Mouse (Mus musculus) thymus, postnatal 36 days (tissue): ENCODE data around the gene Cd44.

Experiments
- DNase-seq, 2 experiments: peaks; one replicate each; pipeline ENCODE4 v3.0.0; 2022; ENCODE audit warnings: mixed read lengths in 2 of 2

Cd44 gene

DNA sequence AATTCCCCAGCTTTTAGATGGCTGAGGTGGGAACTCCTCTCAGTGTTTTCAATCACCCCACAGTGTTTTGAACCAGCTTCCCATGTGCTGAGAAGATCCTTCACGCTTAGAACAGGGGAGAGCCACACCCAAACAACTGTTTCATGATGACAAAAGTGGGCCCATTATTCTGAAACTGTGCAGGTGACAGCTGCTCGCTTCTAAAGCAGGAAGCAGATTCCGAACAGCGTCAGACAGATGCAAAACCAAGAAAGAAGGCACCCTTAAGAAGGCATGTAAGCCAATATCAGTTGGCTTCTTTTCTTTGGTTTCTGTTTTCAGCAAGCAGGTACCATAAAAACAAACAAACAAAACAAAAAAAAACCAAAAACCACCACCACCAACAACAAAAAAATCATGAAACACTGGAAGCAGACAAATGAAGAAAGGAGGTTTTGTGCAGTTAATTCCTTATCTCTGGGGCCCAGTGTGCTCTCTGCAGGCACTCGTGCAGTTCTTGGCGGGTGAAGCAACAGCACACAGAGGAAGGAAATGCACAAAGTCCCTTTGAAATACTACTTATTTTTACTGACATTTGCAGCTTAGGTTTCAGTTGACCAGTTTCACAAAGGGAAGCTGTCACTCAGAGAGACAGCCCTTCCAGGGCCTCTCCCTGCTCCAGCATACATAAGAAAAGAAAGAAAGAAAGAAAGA is 33.9 kb downstream of the Cd44 start:
- DNase-seq, result peak; percentile 53 to 75

DNA sequence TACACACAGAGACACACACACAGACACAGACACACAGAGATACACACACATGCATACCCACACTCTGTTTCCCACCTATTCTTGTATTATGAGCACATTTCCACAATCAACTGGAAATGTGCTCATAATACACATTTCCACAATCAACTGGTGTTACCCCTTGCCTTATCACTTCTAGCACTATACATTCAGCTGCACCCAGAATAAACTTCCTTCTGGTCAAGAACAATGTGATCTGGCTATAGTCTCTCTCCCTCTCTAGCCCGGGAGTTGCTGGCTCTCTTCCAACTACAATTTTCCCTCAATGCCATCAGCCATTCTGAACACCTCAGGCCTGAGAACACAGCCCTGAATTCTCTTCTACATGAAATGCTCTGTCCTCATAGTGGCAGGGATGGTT is 34.9 kb downstream of the Cd44 start:
- DNase-seq, result no peak

- no peak for DNase-seq
These were observed 36.1 kb downstream of the Cd44 start for GRCm38 (mm10) chr2:102865354-102865752.

DNA sequence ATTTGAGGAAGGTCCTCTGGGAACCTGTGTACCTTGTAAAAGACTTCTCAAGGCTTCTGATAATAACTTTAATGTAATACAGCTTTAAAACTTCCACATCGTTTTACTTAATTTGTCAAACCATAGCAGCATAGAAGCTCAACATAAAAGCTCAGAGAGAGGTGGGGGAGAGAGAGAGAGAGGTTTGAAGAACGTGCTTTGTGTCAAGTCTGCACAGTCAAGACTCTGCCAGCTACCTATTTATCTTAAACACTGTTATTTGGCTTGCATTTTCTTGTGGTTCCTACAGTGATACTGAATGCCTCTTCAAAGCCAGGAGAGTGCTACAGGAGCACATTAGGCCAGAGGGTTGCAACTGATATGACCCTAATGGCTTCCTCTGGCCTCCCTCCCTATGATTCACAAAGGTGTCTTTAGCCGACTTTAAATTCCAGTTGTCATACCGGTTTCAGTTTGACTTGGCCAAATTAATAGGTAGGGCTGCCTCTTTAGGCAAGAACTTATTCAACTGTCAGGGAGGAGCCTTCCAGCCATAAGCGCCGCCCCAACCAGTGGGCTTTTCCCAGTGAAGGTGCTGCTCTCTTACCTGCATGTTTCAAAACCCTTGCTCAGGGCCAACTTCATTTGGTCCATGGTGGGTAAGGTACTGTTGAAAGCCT is 36.6 kb downstream of the Cd44 start:
- DNase-seq, result no peak

GRCm38 (mm10) chr2:102864036-102864435 is 37.4 kb downstream of the Cd44 start:
- DNase-seq, result no peak

- DNase-seq, result no peak
These were observed 37.9 kb downstream of the Cd44 start for GRCm38 (mm10) chr2:102863583-102863982.

DNA sequence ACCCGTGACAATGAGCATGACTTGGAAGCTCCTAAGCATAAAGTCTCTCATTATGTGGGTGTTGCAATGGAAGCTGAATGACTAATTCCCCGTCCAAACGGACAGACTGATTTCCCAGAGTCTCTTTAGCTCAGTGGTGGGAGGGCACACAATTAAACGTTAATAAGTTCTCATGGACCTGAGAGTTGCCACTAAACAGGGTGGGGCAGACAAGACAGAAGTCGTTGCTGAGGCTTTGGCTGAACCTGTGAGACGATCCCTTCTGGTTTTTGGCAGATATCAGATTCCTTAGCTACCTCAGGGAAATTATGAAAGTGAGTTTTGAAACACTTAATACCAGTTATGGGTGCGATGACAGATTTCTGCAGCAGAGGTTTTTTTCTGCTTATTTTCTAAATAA is 38.8 kb downstream of the Cd44 start:
- no peak for DNase-seq

DNA sequence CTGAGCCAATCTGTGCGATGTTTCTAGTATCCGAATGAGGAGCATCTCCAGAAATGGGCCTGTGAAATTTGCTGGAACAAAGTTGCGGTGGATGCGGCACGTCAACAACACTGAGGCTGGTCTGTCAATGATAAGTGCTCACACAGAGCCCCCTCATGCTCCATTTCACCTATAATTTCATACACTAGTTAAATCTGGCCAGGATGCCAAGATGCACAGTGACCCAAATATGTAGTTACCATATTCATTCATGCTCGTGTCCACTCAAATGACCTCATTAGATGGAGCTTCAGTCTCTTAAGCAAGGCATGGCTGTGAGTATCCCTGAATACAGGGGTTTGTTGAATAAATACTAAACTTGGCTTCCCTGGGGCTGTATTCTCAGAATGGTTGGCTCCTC is 43.2 kb downstream of the Cd44 start:
- no peak for DNase-seq

DNA sequence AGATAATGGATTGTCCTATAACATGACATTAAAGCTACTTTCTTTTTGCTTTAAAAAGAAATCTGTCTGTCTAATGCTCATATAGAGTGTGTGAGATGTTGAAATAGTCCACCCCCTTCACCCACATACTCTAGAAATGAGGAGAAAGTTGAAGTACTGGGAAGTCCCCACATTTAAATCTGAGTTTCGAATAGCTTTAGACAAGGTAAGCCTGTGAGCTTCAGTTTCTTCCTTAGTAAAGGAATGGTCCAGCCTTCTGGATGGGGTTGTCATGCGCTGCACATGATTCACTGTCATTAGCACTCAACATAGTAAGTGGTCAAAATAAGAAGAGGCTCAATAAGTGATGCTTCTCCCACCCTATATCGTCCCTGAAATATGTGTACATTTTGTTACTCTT is 48.2 kb downstream of the Cd44 start:
- no peak for DNase-seq

- DNase-seq, result no peak
These were observed 49.5 kb downstream of the Cd44 start for GRCm38 (mm10) chr2:102851936-102852477.

- DNase-seq, result no peak
These were observed 51.4 kb downstream of the Cd44 start for GRCm38 (mm10) chr2:102850026-102850425.

DNA sequence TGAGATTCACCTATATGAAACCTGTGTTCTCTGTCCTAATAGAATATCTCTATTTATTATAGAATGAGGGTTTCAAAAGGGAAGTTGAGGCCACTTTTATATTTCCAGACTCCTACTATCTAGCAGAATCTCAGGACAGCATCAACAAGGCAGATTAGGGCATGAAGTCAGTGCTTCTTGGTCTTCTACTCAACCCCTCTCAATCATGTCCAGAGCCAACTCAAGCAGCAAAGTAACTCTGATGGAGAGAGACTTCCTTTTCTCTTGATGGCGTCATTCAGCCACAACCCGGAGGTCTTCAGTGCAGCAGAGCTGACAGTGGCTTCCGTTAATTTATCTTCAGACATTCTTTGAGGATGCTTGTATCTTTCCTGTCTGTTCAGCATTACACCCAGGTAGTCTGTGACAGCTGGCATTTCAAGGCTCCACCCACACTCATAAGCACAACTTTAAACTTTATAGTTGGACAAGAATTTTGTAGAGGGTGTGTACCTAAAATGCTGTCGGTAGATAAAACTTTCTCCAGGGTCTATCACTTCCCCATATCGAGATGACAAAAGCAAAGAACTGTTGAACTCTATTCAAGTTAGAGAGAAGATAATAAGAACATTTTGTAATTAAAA is 52.5 kb downstream of the Cd44 start:
- peak; percentile 41 to 71 for DNase-seq

DNA sequence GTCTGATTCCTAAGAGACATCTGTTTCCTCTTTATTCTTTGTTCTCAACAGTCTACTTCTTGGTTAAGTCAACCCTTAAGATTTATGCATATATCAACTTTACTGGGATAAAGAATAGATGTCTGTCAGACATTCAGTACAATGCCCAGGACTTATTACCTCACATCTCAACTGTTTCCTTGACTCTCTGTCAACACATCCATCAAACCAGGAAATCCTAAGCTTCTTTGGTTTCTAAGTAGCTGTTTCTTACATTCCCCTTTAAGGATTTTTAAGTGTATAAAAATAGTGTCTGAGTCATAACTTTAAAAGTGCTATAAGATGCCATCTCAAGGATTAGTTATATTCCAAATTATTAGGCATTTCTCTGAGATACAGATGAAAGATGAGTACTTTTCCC is 60.2 kb downstream of the Cd44 start:
- no peak for DNase-seq

DNA sequence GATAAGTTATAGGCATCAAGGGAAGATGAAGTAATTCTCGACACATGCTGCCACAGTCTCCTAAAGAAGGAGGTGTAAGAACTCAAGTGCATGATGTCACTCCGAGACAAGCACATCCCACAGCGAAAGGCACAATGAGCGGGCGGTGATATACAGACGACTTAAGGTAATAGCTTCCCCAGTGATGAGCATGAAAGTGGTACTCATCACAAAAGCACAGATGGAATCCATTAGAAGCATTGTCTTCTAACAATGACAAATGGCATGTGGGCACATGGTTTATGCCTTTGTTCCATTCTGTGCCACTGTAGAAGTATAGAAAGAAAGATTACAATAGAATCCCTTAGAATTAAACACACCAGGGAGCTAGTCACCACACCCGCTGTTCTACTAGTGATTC is 63.3 kb downstream of the Cd44 start:
- no peak for DNase-seq

GRCm38 (mm10) chr2:102831547-102831946 is 69.9 kb downstream of the Cd44 start:
- DNase-seq, result no peak

- DNase-seq, result peak; percentile 39 to 50
These were observed 72.3 kb downstream of the Cd44 start for GRCm38 (mm10) chr2:102829201-102829600.

DNA sequence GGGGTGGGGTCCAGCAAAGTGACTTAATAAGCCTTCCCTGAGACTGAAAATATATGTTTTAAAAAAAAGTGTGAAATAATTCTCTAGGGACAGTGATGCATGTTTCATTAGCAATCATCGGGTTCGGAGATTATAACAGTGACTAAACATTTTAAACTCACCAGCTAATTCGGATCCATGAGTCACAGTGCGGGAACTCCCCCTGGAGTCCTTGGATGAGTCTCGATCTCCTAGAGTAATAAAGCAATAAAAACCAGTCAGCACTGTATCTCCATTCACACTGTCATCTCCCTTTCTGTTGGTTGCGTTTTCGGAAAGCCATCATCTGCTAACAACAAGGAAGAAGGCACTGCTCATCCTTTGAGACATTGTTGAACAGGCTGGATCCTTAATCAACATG is 73.1 kb downstream of the Cd44 start:
- DNase-seq, result no peak

DNA sequence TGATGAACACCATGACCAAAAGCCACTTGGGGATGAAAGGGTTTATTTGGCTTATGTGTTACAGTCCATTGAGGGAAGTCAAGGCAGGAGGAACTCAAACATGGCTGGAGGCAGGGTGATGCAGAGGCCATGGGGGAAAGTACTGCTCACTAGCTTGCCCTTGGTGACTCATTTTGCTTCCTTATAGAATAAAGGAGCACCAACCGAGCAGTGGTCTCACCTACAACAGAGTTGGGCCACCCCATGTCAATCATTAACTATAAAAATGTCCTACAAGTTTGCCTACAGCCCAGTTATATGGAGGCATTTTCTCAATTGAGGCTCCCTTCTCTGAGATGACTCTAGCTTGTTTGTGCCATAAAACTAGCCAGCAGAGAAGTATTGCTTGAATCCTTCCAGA is 73.6 kb downstream of the Cd44 start:
- DNase-seq, result no peak

GRCm38 (mm10) chr2:102825961-102826633 is 75.4 kb downstream of the Cd44 start:
- DNase-seq, result no peak

DNA sequence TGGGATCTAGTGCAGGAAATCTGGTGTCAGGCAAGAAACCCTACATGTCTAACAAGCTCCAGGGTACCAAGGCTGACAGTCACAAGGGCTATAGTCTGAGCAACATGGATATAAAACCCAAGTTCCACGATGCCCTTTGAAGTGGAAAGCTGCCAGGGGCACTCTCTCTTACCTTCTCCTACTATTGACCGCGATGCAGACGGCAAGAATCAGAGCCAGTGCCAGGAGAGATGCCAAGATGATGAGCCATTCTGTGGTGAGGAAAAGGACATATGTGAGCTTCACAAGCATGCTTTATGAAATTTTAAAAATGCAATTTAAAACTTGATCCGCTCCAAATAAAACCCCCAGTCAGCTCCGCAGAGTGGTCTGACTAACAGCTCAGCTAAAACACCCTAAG is 79.4 kb downstream of the Cd44 start:
- DNase-seq, result no peak

DNA sequence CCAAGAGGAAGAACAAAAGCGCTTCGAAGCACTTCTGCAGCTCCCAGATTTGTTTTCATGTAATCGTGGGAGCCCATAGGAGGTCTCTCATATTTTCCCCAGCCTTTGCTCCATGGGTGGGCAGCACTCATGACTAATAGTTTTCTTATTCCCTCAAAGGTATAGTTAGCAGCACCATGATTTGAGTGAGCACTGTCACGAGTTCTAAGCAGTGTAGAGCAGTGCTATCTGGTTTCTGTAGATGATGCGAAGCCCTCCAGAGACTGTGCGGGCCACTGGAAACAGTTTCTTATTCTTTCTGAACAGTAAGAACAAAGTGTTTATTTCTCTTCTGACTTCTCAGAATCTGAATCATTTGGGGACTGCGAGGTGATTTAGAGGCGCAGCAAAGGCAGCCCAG is 80.7 kb downstream of the Cd44 start:
- no peak for DNase-seq

GRCm38 (mm10) chr2:102820225-102820711 is 81.2 kb downstream of the Cd44 start:
- no peak for DNase-seq

DNA sequence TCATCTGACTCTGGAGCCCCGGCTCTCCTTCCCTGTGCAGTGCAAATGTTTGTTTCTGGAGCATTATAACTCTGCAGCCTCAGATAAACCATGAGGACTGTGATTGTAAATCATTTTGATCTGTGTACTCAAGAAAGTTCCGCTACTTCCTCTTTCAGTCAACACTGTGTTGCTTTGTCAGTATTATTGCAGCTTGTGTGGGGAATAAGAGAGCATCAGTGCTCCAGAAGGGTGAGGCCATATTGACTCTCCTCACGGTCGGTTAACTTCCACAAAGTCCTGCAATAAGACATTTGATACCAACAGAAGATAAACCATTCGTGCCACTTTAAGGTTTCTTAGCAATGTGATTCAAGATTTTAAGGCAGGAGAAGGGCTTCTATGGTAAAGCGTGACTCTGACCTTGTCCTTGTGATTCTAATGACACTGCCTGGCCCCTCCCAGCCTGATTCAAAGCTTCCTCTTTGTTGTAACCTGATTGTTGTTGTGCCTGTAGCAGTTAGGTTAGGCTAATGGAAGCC is 86.1 kb downstream of the Cd44 start:
- no peak for DNase-seq
